12 mouse cellular contexts compared by ENCODE assay signal in the genomic region with DNA sequence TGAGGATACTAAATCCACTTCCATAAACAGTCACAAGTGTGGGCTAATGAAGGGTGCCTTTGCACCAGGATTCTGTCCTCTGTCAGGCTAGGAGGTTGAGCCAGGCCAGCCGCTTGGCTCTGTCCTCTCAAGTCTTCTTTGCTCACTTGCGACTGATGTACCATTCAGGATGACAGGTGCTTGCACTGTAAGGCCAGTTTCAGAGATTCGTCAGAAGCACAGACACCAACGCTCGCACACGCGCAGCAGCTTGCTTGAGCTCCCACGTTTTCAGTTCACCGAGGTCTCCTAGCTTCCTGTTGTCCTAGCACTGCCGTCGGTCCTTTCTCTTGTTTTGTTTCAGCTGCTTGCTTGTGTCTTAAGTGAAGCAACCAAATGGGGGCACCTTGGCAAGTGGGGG.
"Had no signal": no experiment of that assay in that cellular context is flagged by ENCODE, and none has a peak within 500 bp of the region (broad histone marks: within the 10 kb centered on the region; RNA-seq: fewer than 3 reads in every experiment).

No protein-coding gene starts in this region.

- DNase-seq: kidney, adult 2 months; kidney, postnatal 10 days; layer of hippocampus, postnatal 36 days; liver, embryonic 13.5 days; lung, adult 2 months; lung, postnatal 14 days; lung, postnatal 4 days; midbrain, embryonic 14.5 days; thymus, postnatal 25 days had no signal

- H3K4me3 ChIP-seq: left cerebral cortex, adult 2 months; liver, embryonic 13.5 days; neural tube, embryonic 12.5 days; neural tube, embryonic 15.5 days had no signal

- H3K27ac ChIP-seq: left cerebral cortex, adult 2 months; liver, embryonic 13.5 days; neural tube, embryonic 12.5 days; neural tube, embryonic 15.5 days had no signal
